Mouse (Mus musculus): ENCODE data around the gene Lhx2.

- TF ChIP-seq CTCF (IDR thresholded peaks at IDR 0.05; ENCODE audit: borderline replicate concordance, control insufficient read depth, extremely low read depth, insufficient read depth, low read length, poor library complexity) (no peak), POLR2A (IDR thresholded peaks at IDR 0.05; ENCODE audit: control insufficient read depth, extremely low read depth, insufficient read depth, low read length, poor library complexity) (no peak)
Measured at GRCm38 (mm10) chr2:38338990-38339909, at the start of gene Lhx2.
